Mouse (Mus musculus) myocyte (in vitro differentiated cells): ENCODE measurements at regions not wholly inside any gene's neighbourhood (a gene's known extent, or its start where the extent isn't known, plus 50 kb on each side); places are given as distances from the start of the nearest gene placed in this dataset.

Experiments
- H3K27me3 ChIP-seq: one replicate; pipeline ENCODE4 v1.6.1; 2011; ENCODE audit not compliant: control insufficient read depth, insufficient read depth, insufficient read length
- H3K36me3 ChIP-seq: one replicate; pipeline ENCODE4 v1.6.1; 2011; ENCODE audit not compliant: control insufficient read depth, insufficient read depth
- H3K4me2 ChIP-seq: one replicate; pipeline ENCODE4 v1.6.1; 2011; ENCODE audit warnings: low read depth, control low read depth
- H3K4me3 ChIP-seq: one replicate; pipeline ENCODE4 v1.5.1; 2011; ENCODE audit warnings: mild to moderate bottlenecking, control low read depth, moderate library complexity
- H3K79me2 ChIP-seq: one replicate; pipeline ENCODE4 v1.6.1; 2011; ENCODE audit not compliant: control insufficient read depth, insufficient read depth
- H3ac ChIP-seq: one replicate; pipeline ENCODE4 v1.6.1; 2011; ENCODE audit not compliant: control insufficient read depth, insufficient read length
- CEBPB ChIP-seq: IDR thresholded peaks from 2 replicates; pipeline ENCODE4 v1.6.1; 2011; ENCODE audit warnings: mild to moderate bottlenecking, moderate library complexity; ENCODE audit not compliant: poor library complexity, insufficient read depth, severe bottlenecking
- E2F4 ChIP-seq: IDR thresholded peaks from one replicate; pipeline ENCODE4 v1.6.1; 2011; ENCODE audit warnings: mild to moderate bottlenecking, control low read depth, moderate library complexity; ENCODE audit not compliant: insufficient read depth
- MAX ChIP-seq: IDR thresholded peaks from one replicate; pipeline ENCODE4 v1.6.1; 2011; ENCODE audit warnings: low read depth, mild to moderate bottlenecking, control low read depth
- MYOD1 ChIP-seq, 3 experiments: IDR thresholded peaks; one replicate each; pipeline ENCODE4 v1.6.1; 2011; ENCODE audit warnings: control low read depth in 2 of 3, low read depth in 2 of 3, mild to moderate bottlenecking in 2 of 3, moderate library complexity in 1 of 3; ENCODE audit not compliant: insufficient read length in 2 of 3, control insufficient read depth in 1 of 3
- MYOG ChIP-seq, 3 experiments: IDR thresholded peaks; one replicate each; pipeline ENCODE4 v1.6.1; 2011; ENCODE audit warnings: control low read depth in 2 of 3, low read depth in 2 of 3, mild to moderate bottlenecking in 2 of 3; ENCODE audit not compliant: insufficient read length in 2 of 3, control insufficient read depth in 1 of 3, insufficient read depth in 1 of 3
- POLR2A ChIP-seq: IDR thresholded peaks from one replicate; pipeline ENCODE4 v1.6.1; 2011; ENCODE audit warnings: low read depth, mild to moderate bottlenecking, control low read depth, moderate library complexity; ENCODE audit not compliant: insufficient read length
- POLR2AphosphoS2 ChIP-seq: IDR thresholded peaks from one replicate; pipeline ENCODE4 v1.6.1; 2011; ENCODE audit warnings: low read depth, control low read depth; ENCODE audit not compliant: insufficient read length
- REST ChIP-seq: IDR thresholded peaks from one replicate; pipeline ENCODE4 v1.6.1; 2011; ENCODE audit warnings: mild to moderate bottlenecking, control low read depth, moderate library complexity; ENCODE audit not compliant: insufficient read depth, insufficient read length
- SRF ChIP-seq: IDR thresholded peaks from one replicate; pipeline ENCODE4 v1.6.1; 2011; ENCODE audit warnings: low read depth; ENCODE audit not compliant: control insufficient read depth, insufficient read length
- TCF12 ChIP-seq: IDR thresholded peaks from one replicate; pipeline ENCODE4 v1.6.1; 2011; ENCODE audit warnings: mild to moderate bottlenecking, control low read depth; ENCODE audit not compliant: poor library complexity, insufficient read depth, severe bottlenecking
- TCF3 ChIP-seq: IDR thresholded peaks from one replicate; pipeline ENCODE4 v1.6.1; 2011; ENCODE audit warnings: low read depth, control low read depth; ENCODE audit not compliant: insufficient read length
- USF1 ChIP-seq: IDR thresholded peaks from one replicate; pipeline ENCODE4 v1.6.1; 2011; ENCODE audit warnings: low read depth, mild to moderate bottlenecking, control low read depth, moderate library complexity

GRCm38 (mm10) chr3:50524006-50524405 lies 80.6 kb upstream of the Slc7a11 start:
- Histone ChIP-seq H3ac (no peak overlapping the region), H3K36me3 (no peaks in the 10 kb centered on the region), H3K4me2 (no peak overlapping the region), H3K27me3 (no peaks in the 10 kb centered on the region), H3K79me2 (no peaks in the 10 kb centered on the region), H3K4me3 (no peak overlapping the region)
- no peak for TF ChIP-seq POLR2A
- TF ChIP-seq E2F4 = no peak
- no peak for TF ChIP-seq POLR2AphosphoS2
- TF ChIP-seq TCF3 = no peak
- TF ChIP-seq TCF12 = no peak
- no peak for TF ChIP-seq SRF
- TF ChIP-seq USF1 = no peak
- TF ChIP-seq MYOD1 (IDR thresholded peaks at IDR 0.05; ENCODE audit: control insufficient read depth in 1 of 3, insufficient read length in 2 of 3, low read depth in 2 of 3) = no peak
- TF ChIP-seq CEBPB = no peak
- no peak for TF ChIP-seq REST
- no peak for TF ChIP-seq MAX
- TF ChIP-seq MYOG (IDR thresholded peaks at IDR 0.05; ENCODE audit: control insufficient read depth in 1 of 3, insufficient read depth in 1 of 3, insufficient read length in 2 of 3, low read depth in 2 of 3) = no peak

- no peak overlapping the region for H3K4me3 ChIP-seq
- H3ac ChIP-seq = no peak overlapping the region
- H3K27me3 ChIP-seq = no peaks in the 10 kb centered on the region
- no peak overlapping the region for H3K4me2 ChIP-seq
- H3K79me2 ChIP-seq = no peaks in the 10 kb centered on the region
- H3K36me3 ChIP-seq = no peaks in the 10 kb centered on the region
- TF ChIP-seq TCF3 = no peak
- TF ChIP-seq POLR2AphosphoS2 = no peak
- no peak for TF ChIP-seq CEBPB
- no peak for TF ChIP-seq USF1
- TF ChIP-seq POLR2A = no peak
- no peak for TF ChIP-seq REST
- no peak for TF ChIP-seq TCF12
- TF ChIP-seq E2F4 = no peak
- TF ChIP-seq MYOD1 (IDR thresholded peaks at IDR 0.05; ENCODE audit: control insufficient read depth in 1 of 3, insufficient read length in 2 of 3, low read depth in 2 of 3) = no peak
- no peak for TF ChIP-seq MAX
- TF ChIP-seq SRF = no peak
Observed at GRCm38 (mm10) chr3:50507211-50507610, 63.8 kb upstream of the Slc7a11 start.
